Mouse (Mus musculus): ENCODE measurements around the gene Ankrd33b. TPM values are rescaled to one million over a fixed set of nuclear protein-coding genes. Genes with fewer than 3 reads are reported as not detected.

Ankrd33b gene
- polyA plus RNA-seq, 1 experiment from 2014 or later = 1.0 TPM

- WGBS = 86% methylated on average over 2 of the region's 2 CpGs
- Histone ChIP-seq H3K9ac (no peak overlapping the region), H3K27ac (no peak overlapping the region), H3K27me3 (replicated peaks) (no peaks in the 10 kb centered on the region), H3K4me3 (no peak overlapping the region), H3K36me3 (no peaks in the 10 kb centered on the region), H3K4me1 (no peaks in the 10 kb centered on the region), H3K4me2 (replicated peaks) (no peak overlapping the region), H3K9me3 (no peaks in the 10 kb centered on the region)
- no peak for ATAC-seq (ENCODE audit: low FRiP score, low read depth)
Measured at GRCm38 (mm10) chr15:31312001-31312400, 55.5 kb downstream of the Ankrd33b start.

- Histone ChIP-seq H3K27me3 (replicated peaks) (no peaks in the 10 kb centered on the region), H3K4me1 (no peaks in the 10 kb centered on the region), H3K36me3 (no peaks in the 10 kb centered on the region), H3K4me2 (replicated peaks) (no peak overlapping the region), H3K9ac (no peak overlapping the region), H3K27ac (no peak overlapping the region), H3K4me3 (no peak overlapping the region), H3K9me3 (no peaks in the 10 kb centered on the region)
- WGBS = 67% methylated on average over 15 of the region's 15 CpGs
- ATAC-seq (ENCODE audit: low FRiP score, low read depth) = no peak
Measured at GRCm38 (mm10) chr15:31309526-31309925, 58.0 kb downstream of the Ankrd33b start.

GRCm38 (mm10) chr15:31306726-31307125 lies 60.8 kb downstream of the Ankrd33b start:
- Histone ChIP-seq H3K27me3 (replicated peaks) (no peaks in the 10 kb centered on the region), H3K4me3 (no peak overlapping the region), H3K9me3 (no peaks in the 10 kb centered on the region), H3K36me3 (no peaks in the 10 kb centered on the region), H3K4me1 (no peaks in the 10 kb centered on the region), H3K4me2 (replicated peaks) (no peak overlapping the region), H3K9ac (no peak overlapping the region), H3K27ac (no peak overlapping the region)
- 79% methylated on average over 4 of the region's 4 CpGs for WGBS
- no peak for ATAC-seq (ENCODE audit: low FRiP score, low read depth)

DNA sequence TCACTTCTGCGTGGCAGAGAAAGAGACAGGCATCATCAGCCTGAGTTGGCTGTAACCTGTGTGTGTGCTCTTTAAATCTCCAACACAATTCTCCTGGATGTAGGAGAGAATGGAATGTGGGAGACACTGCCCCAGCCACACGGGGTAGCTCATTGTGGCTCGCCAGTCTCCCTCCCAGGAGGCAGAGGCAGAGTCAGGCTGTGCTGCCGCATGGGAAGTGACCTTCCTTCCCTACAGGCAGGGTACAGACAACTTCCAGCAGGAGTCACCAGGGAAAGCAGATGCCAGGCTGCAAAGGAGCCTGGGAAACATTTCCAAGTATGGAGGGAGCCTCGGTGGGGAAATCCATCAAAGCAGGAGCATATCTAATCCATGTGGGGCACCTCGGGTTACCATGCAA lies 62.3 kb downstream of the Ankrd33b start:
- no peak overlapping the region for H3K9ac ChIP-seq
- no peaks in the 10 kb centered on the region for H3K36me3 ChIP-seq
- H3K4me2 ChIP-seq (replicated peaks) = no peak overlapping the region
- H3K4me1 ChIP-seq = no peaks in the 10 kb centered on the region
- H3K27ac ChIP-seq = no peak overlapping the region
- no peaks in the 10 kb centered on the region for H3K27me3 ChIP-seq (replicated peaks)
- ATAC-seq (ENCODE audit: low FRiP score, low read depth) = no peak
- H3K4me3 ChIP-seq = no peak overlapping the region
- no peaks in the 10 kb centered on the region for H3K9me3 ChIP-seq
- 55% methylated on average over 6 of the region's 6 CpGs for WGBS

DNA sequence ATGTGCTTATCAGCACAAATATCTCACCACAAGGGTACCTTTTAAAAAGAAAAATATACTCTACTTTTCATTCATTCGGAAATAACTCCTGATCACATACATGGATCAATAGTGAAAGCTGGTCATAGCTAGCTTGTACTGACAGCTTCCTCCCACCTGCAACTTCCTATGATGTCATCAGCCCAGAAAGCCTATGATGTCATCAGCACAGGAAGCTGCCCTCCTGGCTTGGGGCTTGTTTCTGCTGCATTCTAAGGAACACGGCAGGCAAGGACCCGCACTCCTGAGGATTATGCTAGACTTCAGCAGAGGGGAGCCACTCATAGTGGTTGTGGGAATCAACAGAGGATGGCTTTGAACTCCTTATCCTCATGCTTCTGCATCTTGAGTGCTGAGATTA lies 63.2 kb downstream of the Ankrd33b start:
- 84% methylated on average over 3 of the region's 3 CpGs for WGBS
- no peak for ATAC-seq (ENCODE audit: low FRiP score, low read depth)

DNA sequence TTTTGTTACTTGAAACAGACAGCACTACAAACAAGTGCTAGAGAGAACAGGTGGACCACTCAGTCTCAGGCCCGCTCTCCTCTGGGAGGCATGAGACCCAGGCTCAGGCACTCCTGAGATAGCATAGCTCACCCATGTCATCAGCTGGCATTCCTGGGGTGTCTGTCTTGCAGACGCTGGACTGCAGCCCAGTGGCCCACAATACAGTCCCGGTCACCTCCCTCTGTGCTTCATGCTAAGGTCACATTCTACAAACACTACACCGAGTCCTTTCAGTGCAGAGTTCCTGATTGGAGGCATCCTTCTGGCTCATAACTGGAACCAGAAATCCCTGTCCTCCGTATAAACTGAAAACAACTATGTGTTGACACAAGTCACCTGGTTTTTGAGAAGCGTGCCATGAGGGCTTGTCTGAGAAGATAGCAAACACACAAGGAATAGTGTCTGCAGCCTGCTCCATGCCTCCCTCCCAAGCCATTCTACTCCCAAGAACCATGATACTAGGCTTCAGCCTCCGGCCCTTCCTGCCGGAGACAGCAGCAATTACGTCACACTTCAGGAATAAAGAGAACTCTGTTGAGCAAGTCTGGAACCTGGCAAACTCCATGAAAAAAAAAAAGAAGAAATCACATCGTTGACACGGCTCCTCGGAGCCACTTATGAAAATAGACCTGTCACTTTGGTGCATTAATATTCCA lies 65.1 kb downstream of the Ankrd33b start:
- Histone ChIP-seq H3K9ac (no peak overlapping the region), H3K9me3 (no peaks in the 10 kb centered on the region), H3K36me3 (no peaks in the 10 kb centered on the region), H3K27me3 (replicated peaks) (peaks cover 13% of the 10 kb centered on the region), H3K4me1 (peaks cover 9% of the 10 kb centered on the region), H3K27ac (no peak overlapping the region), H3K4me2 (replicated peaks) (no peak overlapping the region), H3K4me3 (no peak overlapping the region)
- WGBS = 74% methylated on average over 12 of the region's 12 CpGs
- no peak for ATAC-seq (ENCODE audit: low FRiP score, low read depth)

More for the DNA sequence above, 63.2 kb downstream of the Ankrd33b start:
- no peaks in the 10 kb centered on the region for H3K36me3 ChIP-seq
- no peak overlapping the region for H3K9ac ChIP-seq
- H3K4me3 ChIP-seq = no peak overlapping the region
- H3K27me3 ChIP-seq (replicated peaks) = no peaks in the 10 kb centered on the region
- H3K4me2 ChIP-seq (replicated peaks) = no peak overlapping the region
- no peaks in the 10 kb centered on the region for H3K9me3 ChIP-seq
- H3K4me1 ChIP-seq = peaks cover 4% of the 10 kb centered on the region; the same call in 1 of the 2 replicates
- no peak overlapping the region for H3K27ac ChIP-seq

DNA sequence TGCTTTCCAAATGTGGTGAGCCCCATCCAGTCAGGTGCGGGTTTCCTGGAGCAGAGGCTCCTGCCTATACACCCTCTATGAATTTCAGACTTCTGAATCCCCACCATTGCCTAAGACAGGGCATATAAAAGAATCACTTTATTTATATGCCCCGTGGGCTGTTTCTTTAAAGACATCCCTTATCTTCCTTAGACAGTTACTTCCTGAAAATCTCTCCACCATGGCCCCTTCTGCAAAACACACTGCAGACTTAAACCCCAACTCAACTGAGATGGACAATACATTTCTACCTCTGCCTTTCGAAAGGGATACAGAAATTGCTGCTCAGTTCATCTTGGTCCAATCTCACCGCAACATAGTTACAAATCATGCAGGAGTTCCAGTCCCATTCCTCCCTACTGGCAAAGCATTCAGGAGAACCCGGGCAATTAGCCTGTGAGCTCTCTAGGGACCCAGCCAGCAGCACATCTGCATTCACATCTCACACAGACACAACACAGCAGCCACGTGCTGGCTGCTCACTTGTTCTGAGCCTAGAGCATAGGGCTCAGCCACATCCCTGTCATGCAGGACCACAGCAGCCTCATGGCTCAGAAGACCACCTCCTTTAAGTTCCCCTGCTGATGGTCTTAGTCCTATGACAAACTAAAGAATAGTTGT lies 68.1 kb downstream of the Ankrd33b start:
- no peak overlapping the region for H3K4me3 ChIP-seq
- WGBS = 56% methylated on average over 6 of the region's 6 CpGs
- peak; percentile 57; the same call in 1 of the 2 replicates for ATAC-seq (ENCODE audit: low FRiP score, low read depth)
- H3K4me1 ChIP-seq = peaks cover 18% of the 10 kb centered on the region
- peaks cover 30% of the 10 kb centered on the region for H3K27me3 ChIP-seq (replicated peaks)
- no peaks in the 10 kb centered on the region for H3K36me3 ChIP-seq
- no peak overlapping the region for H3K27ac ChIP-seq
- no peaks in the 10 kb centered on the region for H3K9me3 ChIP-seq
- H3K9ac ChIP-seq = no peak overlapping the region
- H3K4me2 ChIP-seq (replicated peaks) = no peak overlapping the region

GRCm38 (mm10) chr15:31297777-31298137 lies 69.8 kb downstream of the Ankrd33b start:
- Histone ChIP-seq H3K27ac (no peak overlapping the region), H3K36me3 (no peaks in the 10 kb centered on the region), H3K9me3 (no peaks in the 10 kb centered on the region), H3K4me3 (peak overlapping the region; percentile 27; the same call in 1 of the 2 replicates), H3K27me3 (replicated peaks) (peaks cover 30% of the 10 kb centered on the region), H3K4me1 (peaks cover 20% of the 10 kb centered on the region), H3K9ac (no peak overlapping the region), H3K4me2 (replicated peaks) (peak overlapping the region; percentile 60)
- 17% methylated on average over 13 of the region's 13 CpGs for WGBS
- peak; percentile 23; the same call in 1 of the 2 replicates for ATAC-seq (ENCODE audit: low FRiP score, low read depth)

DNA sequence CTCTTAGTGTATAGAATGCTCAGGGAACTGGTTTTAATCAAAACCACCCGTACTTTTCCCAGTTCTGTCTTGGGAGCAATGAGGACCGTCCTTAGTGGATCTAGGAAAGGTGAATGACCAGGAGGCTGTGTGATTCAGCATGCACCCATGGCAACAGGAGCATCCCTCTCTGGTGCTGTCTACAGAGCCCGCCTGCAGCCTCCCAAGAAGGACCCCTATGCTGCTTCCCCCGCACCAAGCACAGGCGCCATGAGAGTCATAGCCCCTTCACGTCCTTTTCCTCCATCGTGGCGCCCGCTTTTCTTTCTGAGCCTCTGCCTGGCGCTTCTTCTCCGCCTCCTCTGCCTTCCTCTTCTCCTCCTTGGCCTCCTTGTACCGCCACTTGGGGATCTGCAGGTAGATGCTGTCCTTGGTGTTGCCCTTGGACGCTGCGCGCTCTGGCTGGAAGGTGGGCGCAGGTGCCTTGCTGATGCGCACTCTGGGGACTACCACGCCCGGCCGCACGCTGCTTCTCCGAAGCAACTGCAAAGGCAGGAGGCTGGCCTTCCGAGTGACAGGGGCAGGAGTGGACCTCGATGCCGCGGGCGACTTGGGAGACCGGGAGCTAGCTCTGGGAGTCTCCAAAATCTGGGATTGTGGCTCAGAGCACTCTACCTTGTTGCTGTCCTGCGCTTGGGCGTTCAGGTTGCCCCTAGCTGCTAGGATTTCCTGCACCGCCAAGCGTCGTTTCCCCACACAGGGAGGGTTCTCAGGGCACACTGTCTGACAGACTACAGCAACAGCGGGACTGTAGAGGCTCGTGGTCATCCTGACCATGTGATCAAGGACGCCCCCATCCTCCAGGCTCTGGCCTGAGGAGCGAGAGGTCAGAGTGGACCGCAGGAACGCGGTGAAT lies 70.4 kb downstream of the Ankrd33b start:
- H3K4me3 ChIP-seq = peak overlapping the region; percentile 27
- H3K9me3 ChIP-seq = no peaks in the 10 kb centered on the region
- peaks cover 20% of the 10 kb centered on the region for H3K4me1 ChIP-seq
- peak overlapping the region; percentile 26; the same call in 1 of the 2 replicates for H3K9ac ChIP-seq
- H3K36me3 ChIP-seq = no peaks in the 10 kb centered on the region
- no peak overlapping the region for H3K27ac ChIP-seq
- peak overlapping the region; percentile 60 for H3K4me2 ChIP-seq (replicated peaks)
- H3K27me3 ChIP-seq (replicated peaks) = peaks cover 30% of the 10 kb centered on the region
- peak; percentile 21 for ATAC-seq (ENCODE audit: low FRiP score, low read depth)
- WGBS = 8% methylated on average over 40 of the region's 40 CpGs

DNA sequence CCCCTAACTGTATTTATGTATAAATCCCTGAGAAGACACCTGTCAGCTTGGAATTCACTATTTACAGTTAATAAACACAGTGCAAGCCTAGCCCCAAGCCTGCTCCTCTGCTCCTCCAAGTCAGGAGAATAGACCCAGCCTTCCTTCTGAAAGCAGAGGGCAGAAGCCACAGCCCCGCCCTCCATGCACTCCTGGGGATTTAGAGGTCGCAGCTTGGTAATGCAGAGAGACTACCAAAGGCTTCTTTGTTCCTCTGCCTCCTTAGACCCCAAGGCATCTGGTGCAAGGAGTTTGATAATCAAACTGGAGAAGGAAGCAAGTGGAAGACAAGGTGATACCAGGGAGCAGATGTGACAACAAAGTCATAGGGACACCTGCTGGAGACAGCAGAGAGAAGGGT lies 73.2 kb downstream of the Ankrd33b start:
- no peak overlapping the region for H3K4me3 ChIP-seq
- no peaks in the 10 kb centered on the region for H3K9me3 ChIP-seq
- no peak for ATAC-seq (ENCODE audit: low FRiP score, low read depth)
- H3K9ac ChIP-seq = no peak overlapping the region
- H3K27me3 ChIP-seq (replicated peaks) = peaks cover 30% of the 10 kb centered on the region
- H3K27ac ChIP-seq = no peak overlapping the region
- no peak overlapping the region for H3K4me2 ChIP-seq (replicated peaks)
- no peaks in the 10 kb centered on the region for H3K36me3 ChIP-seq
- peaks cover 17% of the 10 kb centered on the region for H3K4me1 ChIP-seq
- 8% methylated on average over 2 of the region's 2 CpGs for WGBS

GRCm38 (mm10) chr15:31292627-31293026 lies 74.9 kb downstream of the Ankrd33b start:
- peaks cover 19% of the 10 kb centered on the region for H3K27me3 ChIP-seq (replicated peaks)
- no peak overlapping the region for H3K27ac ChIP-seq
- no peaks in the 10 kb centered on the region for H3K36me3 ChIP-seq
- peaks cover 13% of the 10 kb centered on the region for H3K4me1 ChIP-seq
- no peaks in the 10 kb centered on the region for H3K9me3 ChIP-seq
- no peak overlapping the region for H3K4me2 ChIP-seq (replicated peaks)
- 42% methylated on average over 3 of the region's 3 CpGs for WGBS
- H3K4me3 ChIP-seq = no peak overlapping the region
- no peak for ATAC-seq (ENCODE audit: low FRiP score, low read depth)
- no peak overlapping the region for H3K9ac ChIP-seq

DNA sequence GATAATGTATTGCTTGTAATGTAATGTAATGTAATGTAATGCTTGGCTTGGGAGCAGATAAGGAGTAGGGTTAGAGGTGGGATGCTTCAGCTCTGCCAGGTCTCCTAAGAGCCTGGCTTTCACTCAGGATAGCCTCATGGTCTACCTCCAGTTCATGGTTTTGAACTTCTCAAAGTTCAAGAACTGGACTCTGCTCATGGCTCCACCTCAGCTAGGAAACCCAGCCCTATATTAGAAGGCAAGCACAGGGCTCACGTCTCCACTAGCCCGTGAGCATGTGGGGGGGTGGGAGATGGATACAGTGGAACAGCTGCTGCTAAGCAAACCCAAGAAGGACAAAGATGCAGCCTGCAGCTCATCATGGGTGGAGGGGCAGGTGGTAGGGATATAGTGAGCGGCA lies 81.8 kb downstream of the Ankrd33b start:
- no peak overlapping the region for H3K4me2 ChIP-seq (replicated peaks)
- H3K27ac ChIP-seq = no peak overlapping the region
- 85% methylated on average over 3 of the region's 3 CpGs for WGBS
- H3K4me3 ChIP-seq = no peak overlapping the region
- no peaks in the 10 kb centered on the region for H3K36me3 ChIP-seq
- H3K4me1 ChIP-seq = no peaks in the 10 kb centered on the region
- no peaks in the 10 kb centered on the region for H3K9me3 ChIP-seq
- H3K27me3 ChIP-seq (replicated peaks) = no peaks in the 10 kb centered on the region
- ATAC-seq (ENCODE audit: low FRiP score, low read depth) = peak; percentile 29; the same call in 1 of the 2 replicates
- no peak overlapping the region for H3K9ac ChIP-seq

Measured in neural tube, embryonic 12.5 days (tissue).